Mouse (Mus musculus) liver, postnatal 0 days (tissue): ENCODE results near the gene Lck.

Experiments
- CTCF ChIP-seq: sonication (generic); IDR thresholded peaks from 2 replicates; pipeline ENCODE4 v1.5.1; 2016; ENCODE audit warnings: antibody characterized with exemption, low read depth
- EP300 ChIP-seq: IDR thresholded peaks from 2 replicates; pipeline ENCODE4 v1.6.1; 2016; ENCODE audit warnings: antibody characterized with exemption, low read depth, mild to moderate bottlenecking

DNA sequence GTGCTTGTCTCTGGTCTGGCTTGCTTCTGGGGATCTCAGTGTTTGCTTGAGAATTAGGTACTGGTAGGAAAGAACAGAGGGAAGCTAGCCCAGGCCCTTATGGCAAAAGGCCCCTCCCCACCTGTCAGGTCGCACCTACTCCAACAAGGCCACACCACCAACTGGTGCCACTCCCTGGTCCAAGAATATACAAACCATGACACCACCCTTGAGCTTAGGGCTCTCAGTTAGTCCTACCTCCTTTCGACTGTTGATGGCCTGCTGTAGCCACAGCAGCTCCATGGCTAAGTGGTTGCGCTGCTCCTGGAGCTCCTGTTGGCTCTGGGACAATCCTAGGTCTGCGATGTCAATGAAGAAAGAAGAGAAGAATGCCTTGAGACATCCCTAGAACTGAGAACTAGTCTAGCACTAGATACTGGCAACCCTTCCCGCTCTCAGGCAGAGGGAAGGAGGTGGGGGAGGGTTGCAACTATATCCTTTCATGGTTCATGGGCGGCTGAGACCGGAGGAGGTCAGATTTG, 43.7 kb upstream of the Lck start:
- TF ChIP-seq CTCF: no peak
- no peak for TF ChIP-seq EP300
